Mouse (Mus musculus): ENCODE results near the gene Syne2.

The Syne2 gene

DNA sequence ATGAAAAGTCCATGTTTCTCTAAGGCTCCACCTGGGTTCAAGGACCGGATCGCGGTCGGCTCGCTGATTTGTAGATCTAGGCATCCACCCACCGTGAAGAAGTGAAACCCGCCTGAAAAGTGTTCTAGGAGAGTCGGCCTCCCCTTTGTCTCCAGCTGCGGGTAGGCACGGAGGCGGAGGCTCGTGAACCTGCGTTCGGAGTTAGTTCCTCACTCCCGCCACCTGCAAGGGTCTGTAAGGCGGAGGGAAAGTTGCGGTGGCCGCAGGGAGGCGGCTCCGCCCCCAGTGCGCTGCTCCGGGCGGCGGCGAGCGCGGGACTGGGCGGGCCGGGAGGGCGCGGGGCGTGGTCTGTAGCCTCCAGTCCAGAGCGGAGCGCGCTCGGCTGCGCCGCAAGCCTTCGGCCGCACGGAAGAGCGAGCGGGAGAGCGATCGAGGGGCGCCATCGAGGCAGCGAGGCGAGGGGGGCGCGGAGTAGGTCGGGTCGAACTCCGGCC lies at the start of gene Syne2:
TSS of gene Syne2 (plus strand) at position 176 of the 494 bp plus-strand sequence.
- in situ Hi-C loops (cut with MboI, MseI), result no loop called here

DNA sequence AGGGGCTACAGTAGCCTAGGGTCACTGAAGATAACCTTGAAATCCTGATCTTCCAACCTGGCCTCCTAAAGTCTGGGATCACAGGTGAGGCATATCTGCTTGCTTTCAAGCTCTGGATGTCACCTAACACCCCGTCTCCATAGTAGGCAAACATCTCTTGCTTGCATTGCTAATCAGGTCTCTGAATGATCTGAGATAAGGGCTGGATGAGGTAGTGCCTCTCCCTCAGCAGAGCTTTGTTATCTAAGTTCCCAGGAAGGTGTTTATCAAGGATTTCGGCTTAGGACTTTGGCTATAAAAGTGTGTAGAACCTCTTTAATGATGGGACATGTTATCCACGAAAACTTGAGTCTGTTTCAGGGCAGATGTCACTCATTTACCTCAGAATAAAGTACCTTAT lies 46.5 kb upstream of the Syne2 start:
- in situ Hi-C loops (cut with MboI, MseI), result loop anchor here (10.0 to 25.0 kb wide), 3 partner anchors 97 to 1759 kb away; no protein-coding TSS in a partner anchor

DNA sequence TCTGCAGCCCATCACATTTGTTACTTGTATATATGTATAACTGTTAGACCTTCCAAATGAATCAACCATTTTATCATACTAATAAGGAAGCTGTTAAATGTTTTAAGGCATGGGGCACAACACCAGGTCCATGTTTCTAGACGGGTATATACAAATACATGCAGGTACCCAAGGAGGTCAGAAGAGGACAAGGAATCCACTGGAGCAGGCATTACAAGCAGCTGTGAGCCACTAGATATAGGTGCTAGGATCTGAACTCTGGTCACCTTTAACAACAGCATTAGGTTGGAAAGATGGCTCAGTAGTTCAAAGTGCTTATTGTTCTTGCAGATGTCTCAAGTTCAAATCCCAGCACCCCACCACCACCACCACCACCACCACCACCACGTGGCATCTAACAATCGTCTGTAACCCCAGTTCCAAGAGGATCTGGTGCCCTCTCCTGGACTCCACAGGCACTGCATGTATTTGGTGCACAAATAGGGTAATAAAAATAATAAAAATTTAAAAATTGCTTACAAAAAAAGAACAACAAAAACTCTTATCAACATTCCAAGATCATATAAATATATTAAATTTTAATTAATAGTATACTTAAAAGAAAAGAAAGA lies 45.4 kb upstream of the Syne2 start:
- in situ Hi-C loops (cut with MboI, MseI), result loop anchor here (10.0 to 25.0 kb wide), 3 partner anchors 98 to 1760 kb away; no protein-coding TSS in a partner anchor

DNA sequence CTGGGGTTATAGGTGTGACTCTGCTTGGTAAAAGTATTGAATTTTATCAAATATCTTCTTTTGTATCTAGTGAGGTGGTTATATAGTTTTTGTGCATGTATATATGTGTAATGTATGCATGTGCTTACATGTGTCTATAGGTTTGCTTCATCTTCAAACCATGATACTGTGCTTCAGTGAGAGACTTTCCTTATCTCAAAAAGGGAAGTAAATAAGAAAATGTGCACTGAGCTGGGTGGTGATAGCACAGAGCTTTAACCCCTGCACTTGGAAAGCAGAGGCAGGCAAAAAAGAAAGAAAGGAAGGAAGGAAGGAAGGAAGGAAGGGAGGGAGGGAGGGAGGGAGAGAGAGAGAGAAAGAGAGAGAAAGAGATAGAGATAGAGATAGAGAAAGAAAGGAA lies 36.5 kb upstream of the Syne2 start:
- in situ Hi-C loops (cut with MboI, MseI), result loop anchor here (10.0 kb wide), 1 partner anchor 413 kb away; no protein-coding TSS in a partner anchor

DNA sequence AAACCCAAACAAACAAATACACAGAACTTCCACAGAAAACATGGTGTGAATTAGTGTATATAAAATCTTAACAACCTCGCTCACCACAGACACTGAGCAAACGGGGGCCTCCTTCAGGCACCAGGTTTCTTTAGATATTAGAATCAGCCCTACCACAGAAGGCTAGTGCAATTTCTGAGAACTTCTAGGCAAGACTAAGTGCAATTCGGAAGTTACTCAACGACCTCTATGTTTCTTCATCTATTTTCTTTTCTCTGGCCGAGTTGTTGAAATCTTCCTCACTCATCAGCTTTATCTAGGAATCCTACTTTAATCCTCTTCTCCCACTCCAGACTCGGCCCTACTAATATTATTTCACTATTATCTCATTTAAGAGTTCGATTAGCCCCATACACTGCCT lies 35.9 kb upstream of the Syne2 start:
- in situ Hi-C loops (cut with MboI, MseI), result loop anchor here (10.0 kb wide), 1 partner anchor 413 kb away; no protein-coding TSS in a partner anchor

DNA sequence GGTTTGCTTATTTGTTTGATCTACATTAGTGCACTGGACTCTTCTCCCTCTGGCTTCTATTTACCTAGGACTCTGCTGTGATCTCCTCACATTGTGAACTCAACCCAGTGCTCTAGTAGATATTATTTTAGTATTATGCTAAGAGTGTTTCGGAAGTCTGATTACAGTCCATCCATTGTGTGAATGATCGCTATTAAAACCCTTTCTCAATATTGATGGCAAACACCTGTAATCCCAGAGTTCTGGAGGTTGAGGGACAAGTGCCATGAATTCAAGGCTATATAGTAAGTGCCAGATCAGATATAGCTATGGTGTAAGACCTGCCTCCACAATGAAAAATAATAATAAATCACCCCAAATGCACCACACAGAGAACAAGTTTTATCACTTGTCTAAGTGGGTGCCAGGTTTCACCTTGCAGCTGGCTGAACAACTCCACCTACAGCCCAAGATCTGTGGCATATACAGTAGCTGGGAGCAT lies 33.6 kb upstream of the Syne2 start:
- in situ Hi-C loops (cut with MboI, MseI), result loop anchor here (10.0 kb wide), 1 partner anchor 410 kb away; no protein-coding TSS in a partner anchor

DNA sequence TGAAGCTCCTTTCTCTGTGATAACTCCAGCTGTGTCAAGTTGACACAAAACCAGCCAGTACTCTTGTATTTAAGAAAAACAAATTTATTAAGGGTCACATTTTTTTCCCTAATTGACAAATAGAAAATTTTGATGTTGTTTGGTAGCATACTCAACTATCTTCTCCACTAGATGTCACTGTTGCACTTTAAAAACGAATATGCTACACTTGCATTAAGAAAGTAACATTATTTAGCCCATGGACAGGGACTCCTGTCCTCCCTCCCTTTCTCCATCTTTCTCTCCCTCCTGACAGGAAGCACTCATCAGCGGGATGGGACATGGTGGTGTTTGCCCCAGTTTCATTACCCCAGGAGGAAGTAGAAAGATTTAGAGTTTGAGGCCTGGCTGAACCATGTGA lies 31.3 kb upstream of the Syne2 start:
- in situ Hi-C loops (cut with MboI, MseI), result loop anchor here (5.0 to 10.0 kb wide), 2 partner anchors 166 to 408 kb away; no protein-coding TSS in a partner anchor

DNA sequence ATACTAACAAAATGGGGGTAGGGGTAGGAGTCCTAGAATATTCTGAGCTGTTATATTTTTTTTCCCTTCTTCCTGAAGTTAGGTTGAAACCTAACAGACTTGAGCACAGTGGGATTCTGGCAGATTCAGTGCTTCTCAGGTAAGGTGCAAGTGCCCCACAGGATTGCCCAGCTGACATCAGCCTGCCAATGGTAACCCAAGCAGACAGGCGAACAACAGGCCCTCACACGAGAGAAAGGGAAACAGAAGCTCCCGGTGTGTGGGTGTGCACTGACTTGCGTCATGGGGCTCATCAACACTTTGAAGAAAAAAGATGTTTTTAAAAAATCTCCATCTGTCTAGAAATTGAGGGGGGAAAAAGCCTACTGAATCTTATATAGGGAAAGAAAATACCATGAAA lies 28.5 kb upstream of the Syne2 start:
- in situ Hi-C loops (cut with MboI, MseI), result loop anchor here (5.0 to 10.0 kb wide), 2 partner anchors 163 to 405 kb away; no protein-coding TSS in a partner anchor

DNA sequence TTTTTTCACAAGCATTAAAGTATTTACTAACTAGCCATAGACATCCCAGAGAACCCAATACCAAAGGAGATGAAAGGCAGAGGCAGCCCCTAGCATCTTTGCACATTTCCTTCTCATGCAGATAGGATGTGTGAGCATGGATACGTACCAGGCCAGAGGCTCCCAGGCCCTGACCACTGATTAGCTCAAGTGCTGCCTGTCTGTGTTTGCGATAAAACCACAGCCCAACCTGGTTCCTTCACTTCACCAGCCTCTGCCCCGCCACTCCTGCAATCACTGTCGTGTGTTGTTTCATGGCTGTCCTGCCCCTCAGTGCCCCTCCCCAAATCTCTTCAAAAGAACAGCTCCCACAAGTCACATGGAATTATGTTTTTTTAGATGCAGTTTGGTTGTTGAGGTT lies 23.4 kb upstream of the Syne2 start:
- in situ Hi-C loops (cut with MboI, MseI), result loop anchor here (5.0 kb wide), 1 partner anchor 98 kb away; no protein-coding TSS in a partner anchor

DNA sequence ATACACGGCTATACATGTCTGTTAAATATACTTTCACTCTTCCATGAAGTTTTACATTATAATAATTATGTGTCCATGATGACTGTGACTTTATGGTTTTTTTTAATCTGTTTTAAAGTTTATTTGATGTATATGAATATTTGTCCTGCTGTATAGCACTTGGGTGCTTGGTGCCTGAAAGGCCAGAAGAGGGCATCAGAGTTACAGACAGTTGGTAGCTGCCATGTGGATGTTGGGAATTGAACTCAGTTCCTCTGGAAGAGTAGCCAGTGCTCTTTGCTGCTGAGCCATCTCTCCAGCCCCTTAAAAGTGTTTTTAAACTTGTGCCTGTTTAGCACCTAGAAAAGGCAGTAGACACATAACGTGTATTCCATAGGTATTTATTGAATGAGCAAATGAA lies 21.4 kb upstream of the Syne2 start:
- in situ Hi-C loops (cut with MboI, MseI), result no loop called here

DNA sequence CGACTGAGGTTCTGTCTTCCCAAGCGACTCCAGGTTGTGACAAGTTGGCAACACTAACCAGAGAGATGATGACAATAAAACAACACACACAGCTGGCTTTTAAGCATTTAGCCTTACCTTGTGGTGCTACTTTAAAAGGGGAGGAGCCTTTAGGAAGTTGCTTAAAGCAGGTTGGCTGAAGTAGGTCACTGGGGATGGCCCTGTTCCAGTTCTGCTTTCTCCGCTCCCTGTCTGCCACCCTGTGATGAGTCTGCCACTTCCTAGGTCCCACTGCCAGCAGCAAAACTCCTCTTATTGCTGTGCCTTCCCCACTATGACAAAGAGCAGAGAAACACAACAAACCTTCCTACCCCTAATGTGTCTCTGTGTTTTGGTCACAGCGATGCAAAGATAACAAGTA lies 11.7 kb upstream of the Syne2 start:
- in situ Hi-C loops (cut with MboI, MseI), result no loop called here

DNA sequence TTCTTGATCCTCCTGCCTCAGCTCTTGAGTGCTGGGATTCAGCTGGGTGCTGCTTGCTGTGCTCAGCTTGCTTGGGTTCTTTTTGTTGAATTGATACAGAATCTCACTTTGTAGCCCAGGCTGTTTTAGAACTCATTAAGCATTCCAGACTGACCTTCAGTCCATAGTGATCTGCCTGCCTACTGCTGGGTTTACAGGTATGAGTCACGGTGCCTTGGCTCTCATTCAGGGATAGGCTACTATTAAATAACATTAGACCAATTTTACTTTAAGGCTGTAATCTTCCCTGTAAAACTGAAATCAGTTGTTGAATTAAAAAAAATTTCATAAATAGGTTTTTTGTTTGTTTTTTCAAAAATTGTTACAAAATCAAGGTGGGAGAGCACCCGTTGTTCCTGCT lies 4.2 kb upstream of the Syne2 start:
- in situ Hi-C loops (cut with MboI, MseI), result no loop called here

DNA sequence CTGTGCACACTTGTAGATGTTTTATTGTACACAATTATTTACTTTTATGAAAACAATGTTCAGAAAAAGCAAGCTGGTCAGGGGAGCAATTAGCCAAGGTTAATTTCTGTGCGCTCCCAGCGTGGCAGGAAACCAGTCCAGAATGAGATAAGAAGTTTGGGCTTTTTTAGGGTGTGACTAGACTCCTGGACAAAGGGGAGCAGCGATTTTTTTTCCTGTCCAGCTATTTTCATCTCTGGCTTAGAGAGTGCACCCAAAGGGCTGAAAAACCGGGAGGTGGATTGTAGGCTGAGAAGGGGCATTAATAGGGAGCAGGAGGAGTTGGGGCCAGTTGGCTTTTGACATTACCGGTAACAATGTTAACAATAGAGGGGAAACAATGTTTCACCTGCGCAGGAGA lies 3.4 kb upstream of the Syne2 start:
- in situ Hi-C loops (cut with MboI, MseI), result no loop called here

DNA sequence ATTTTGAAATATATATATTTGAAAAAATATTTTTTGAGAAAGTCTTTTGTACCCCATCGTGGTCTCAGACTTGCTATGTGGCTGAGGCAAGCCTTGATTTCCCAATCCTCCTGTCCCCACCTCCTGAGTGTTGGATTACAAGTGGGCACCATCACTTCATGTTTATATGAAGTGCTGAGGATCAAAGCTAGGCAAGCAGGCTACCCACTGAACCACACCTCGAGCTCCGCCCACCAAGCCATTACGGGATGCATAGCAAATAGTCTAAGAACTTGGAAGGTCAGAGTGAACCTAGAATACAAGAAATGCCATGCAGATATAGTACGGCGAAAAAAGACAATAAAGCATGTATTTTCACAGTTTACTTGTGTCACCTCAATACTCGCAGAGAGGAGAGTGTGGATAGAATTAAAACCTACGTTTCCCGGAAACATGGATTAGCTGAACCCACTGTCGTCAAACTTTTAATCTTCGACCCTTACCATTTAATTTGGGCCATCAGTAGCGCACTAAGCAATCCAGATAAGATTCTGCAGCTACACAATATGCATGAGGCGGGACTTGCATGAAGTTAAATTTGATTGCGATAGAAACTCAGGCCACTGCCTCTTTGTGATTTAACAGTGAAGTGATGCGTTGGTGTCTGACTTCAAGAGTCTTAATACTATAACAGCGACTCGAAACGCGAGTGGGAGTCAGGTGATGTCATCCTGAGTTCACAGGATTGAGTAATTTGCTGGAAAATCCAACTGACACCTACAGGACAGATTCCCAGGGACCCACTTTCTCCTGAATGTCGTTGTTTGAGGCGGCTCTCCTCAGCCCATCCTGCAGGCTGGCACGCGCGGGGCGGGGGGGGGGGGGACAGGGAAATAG lies 715 bp upstream of the Syne2 start:
- in situ Hi-C loops (cut with MboI, MseI), result no loop called here

DNA sequence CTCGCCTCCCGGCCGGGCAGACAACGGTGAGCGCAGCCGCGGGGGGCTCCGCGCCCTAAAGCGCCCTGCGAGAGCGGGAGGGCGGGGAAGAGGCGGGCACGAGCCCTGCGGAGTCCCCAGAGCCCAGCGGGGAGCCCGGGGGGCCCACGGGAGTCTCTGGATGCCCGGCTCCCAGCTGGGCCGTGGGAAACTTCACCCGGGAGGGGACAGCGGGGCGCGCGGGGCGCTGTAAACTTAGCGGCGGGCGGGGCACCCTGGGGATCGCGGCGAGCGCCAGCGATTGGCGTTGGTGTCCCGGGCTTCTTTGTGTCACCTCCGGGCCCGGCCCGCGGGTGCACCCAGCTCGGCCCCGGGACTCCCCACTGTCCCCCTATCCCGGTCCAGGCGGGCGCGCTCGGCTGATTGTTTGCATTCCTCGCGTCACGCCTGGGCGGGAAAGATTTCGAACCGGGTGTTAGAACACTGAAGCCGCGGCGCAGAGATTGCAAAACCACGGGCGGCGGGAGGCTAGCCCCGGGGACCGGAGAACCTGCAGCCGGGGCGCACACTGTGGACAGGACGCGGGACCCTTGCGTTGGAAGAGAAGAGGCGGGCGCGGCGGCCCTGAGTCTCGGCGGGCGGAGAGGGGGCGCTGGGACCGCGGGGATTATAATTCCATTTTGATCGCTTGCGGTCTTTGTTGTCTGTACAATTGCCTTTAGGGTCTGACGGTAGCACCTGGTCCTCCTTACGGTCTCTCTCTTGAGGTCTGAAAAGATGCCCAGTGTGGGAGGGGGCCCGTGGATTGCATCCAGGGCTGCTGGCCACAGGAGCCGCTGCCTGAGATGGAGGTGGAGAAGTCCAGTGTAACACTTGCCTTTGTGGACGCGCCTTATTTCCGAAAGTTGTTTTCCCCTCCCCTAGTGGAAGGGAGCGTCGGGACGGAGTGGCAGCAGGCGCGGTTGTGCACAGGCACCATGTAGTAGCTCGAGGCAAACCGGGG lies 810 bp downstream of the Syne2 start:
- in situ Hi-C loops (cut with MboI, MseI), result no loop called here

DNA sequence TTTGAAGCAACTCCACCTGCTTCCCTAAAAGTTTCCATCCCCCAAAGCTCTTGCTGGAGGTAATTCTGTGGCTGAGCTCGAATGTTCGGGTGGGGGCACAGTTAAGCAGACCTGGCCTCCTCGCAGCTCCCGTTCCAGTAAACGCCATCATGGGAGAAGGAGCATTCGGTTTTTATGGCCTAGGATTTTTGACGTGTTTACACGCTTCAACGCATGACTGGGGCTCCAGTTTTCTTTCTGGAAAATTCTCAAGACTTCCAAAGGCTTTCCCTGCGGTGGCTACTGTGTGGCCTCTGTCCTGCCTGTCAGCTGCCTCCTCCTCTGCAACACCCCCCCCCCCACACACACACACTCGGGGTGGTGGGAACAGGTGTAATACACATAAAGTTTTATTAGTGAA lies 1.5 kb downstream of the Syne2 start:
- in situ Hi-C loops (cut with MboI, MseI), result no loop called here

DNA sequence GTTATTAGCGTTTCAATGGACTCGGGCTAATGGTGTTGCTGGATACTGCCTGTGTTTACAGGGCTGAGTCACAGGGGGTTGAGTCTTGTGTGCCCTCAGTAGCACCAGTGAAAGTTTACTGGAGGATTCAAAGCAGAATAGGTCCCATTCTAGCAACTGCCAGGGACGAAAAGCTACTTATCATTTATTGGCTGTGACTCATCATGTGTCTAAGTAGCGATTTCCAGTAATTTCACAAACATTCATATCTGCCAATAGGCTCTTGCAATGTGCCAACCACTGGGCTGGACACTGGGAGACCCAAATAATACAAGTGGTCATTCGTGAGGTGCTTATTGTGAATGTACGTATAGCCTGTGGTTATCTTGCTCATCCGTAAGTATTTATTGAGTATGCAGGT lies 2.3 kb downstream of the Syne2 start:
- in situ Hi-C loops (cut with MboI, MseI), result no loop called here

DNA sequence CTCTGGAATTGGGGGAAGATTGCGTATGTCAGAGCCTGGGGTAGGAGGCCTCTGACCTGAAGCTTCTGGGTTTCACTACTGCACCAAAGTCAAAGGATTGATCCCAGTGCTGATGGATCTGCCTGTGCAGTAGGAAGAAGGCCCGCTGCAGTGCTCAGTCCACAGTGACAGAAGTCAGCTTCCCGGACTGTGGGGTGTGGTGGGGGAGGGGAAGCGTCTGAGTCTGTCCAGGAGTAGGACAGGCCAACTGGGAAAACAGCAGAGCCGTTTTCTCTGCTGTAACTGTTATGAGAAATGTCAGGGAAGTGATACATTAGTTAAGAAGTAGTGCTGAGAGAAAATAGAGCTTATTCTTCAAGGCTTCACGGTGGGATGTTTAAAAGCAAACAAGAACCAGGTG lies 4.2 kb downstream of the Syne2 start:
- in situ Hi-C loops (cut with MboI, MseI), result no loop called here

DNA sequence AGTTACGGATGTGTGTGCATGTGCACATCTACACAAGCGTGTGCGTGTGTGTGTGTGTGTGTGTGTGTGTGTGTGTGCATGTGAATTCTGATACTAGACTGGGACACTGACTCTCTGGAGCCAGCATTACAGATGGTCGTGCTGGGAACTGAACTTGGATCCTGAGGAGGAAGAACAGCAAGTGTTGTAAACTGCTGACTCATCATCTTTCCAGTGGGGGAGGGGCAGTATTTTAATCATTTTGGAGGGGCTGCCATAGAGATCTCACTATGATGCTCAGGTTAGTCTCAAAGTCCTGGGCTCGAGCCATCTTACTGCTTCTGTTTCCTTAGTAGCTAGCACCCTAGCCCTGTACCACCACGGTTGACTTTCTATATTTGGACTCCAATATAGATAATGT lies 5.5 kb downstream of the Syne2 start:
- in situ Hi-C loops (cut with MboI, MseI), result no loop called here

DNA sequence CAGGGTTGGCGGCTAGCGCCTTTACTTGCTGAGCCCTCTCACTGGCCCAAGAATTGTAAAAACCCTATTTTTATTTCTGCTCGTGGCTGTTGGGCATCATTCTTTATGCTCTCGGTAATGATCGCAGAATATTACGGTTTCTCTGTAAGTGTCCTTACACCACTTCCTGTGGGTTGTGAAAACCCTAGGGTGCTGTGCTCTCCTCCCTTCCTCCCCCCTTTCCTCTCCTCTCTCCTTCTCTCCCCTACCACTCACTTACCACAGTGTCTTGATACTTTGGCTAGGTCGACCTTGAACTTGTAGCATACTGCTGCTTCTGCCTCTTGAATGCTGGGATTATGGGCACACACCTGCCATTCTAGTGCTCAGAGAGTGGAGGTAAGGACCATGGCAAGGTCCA lies 7.5 kb downstream of the Syne2 start:
- in situ Hi-C loops (cut with MboI, MseI), result no loop called here

DNA sequence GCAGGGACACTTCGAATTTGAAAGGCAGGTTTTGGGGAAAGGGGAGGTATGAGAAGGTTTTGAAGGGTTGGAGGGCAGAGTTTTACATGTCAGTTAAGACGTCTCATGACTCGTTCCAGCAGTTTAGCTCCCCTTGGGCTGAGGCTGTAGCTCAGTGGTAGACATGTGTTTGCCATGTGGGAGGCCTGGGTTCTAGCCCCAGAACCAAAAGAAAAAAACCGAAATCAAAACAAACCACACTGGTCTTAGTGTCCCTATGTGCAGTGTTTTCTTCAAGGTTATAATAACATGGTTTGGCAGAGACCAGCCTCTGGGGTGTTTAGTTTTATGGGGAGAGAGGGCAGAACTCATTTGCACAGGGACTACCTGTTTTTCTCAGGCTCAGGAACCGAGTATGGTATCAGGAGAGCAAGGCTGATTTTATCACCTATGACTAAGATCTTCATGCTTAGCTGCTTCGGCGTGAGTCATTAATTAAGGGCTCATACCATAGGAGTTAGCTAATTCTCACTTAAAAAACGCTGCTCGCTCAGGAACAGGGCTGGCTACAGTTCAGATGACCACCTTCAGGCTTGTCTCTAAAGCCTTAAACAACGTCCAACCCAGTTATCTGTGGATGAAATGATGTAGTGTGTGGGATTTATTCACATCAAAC lies 8.9 kb downstream of the Syne2 start:
- in situ Hi-C loops (cut with MboI, MseI), result no loop called here

Measured in T-helper 1 cell (primary cell).